Mouse (Mus musculus): ENCODE results near the gene Srpr. TPM values are rescaled to one million over a fixed set of nuclear protein-coding genes. Genes with fewer than 3 reads are reported as not detected.

Srpr gene
- total and polyA plus RNA-seq, 3 experiments: 47.4 to 167 (median 157) TPM

DNA sequence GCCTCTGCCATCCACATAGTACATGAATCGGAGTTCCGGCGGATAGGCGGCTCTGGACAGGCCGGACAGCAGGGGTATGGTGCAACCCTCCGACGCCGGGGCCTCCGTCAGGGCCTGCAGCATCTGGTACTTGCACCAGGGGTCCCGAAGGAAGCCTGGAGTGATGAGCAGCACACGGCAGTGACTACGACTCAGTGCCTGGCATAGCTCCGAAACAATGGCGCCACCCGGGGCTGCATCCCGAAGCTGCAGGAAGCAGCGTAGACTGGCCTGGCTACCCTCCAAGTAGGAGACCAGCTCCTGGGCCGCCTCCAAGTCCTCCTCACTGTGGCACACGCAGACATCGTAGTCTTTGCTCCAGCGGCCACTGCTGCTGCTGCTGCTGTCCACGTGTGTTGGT lies 11.3 kb upstream of the Srpr start:
- DNase-seq: peak; percentile 42

- no peak for DNase-seq
Observed at GRCm38 (mm10) chr9:35192983-35193542, 6.9 kb upstream of the Srpr start.

- no peak for DNase-seq
Observed at GRCm38 (mm10) chr9:35194048-35194447, 5.9 kb upstream of the Srpr start.

GRCm38 (mm10) chr9:35197625-35198024 lies 2.4 kb upstream of the Srpr start:
- DNase-seq: no peak

GRCm38 (mm10) chr9:35198351-35198750 lies 1.6 kb upstream of the Srpr start:
- no peak for DNase-seq

GRCm38 (mm10) chr9:35198945-35199771 lies 817 bp upstream of the Srpr start:
- DNase-seq: no peak

DNA sequence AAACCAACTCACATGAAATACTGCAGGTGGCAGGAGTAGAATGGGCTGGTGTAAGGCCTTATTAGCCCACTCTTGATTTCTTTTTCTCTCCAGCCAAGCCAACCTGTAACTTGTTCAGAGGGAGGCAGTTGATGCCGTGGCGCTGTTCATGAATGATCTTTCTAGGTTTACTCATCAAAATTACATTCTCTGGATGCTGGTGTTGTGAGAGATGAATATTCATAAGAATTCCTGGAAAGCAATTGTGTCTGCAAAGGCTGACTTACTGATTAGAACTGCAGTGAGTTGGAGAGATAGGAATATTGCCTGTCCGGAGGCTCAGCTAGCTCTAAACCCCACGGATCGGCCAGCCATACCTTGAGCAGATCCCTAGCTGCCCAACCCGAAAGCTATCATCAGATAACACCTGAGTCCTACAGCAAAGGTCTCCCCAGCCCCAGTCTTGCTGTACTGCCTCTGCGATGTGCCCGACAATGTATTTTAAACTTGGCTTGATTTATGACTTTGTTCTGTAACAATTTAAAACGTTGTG lies 620 bp downstream of the Srpr start:
- no peak for DNase-seq

- DNase-seq: no peak
Observed at GRCm38 (mm10) chr9:35203536-35203935, 3.6 kb downstream of the Srpr start.

GRCm38 (mm10) chr9:35204421-35204820 lies 4.4 kb downstream of the Srpr start:
- DNase-seq: no peak

GRCm38 (mm10) chr9:35210542-35211474 lies 10.8 kb downstream of the Srpr start, which contains the start of gene Foxred1:
Gene Foxred1 (minus strand): TSS chr9:35211055.
- DNase-seq: peak; percentile 99

GRCm38 (mm10) chr9:35211573-35212511 lies 11.9 kb downstream of the Srpr start:
- no peak for DNase-seq

GRCm38 (mm10) chr9:35217963-35218362 lies 18.0 kb downstream of the Srpr start:
- DNase-seq: no peak

GRCm38 (mm10) chr9:35223466-35223865 lies 23.5 kb downstream of the Srpr start:
- DNase-seq: no peak

DNA sequence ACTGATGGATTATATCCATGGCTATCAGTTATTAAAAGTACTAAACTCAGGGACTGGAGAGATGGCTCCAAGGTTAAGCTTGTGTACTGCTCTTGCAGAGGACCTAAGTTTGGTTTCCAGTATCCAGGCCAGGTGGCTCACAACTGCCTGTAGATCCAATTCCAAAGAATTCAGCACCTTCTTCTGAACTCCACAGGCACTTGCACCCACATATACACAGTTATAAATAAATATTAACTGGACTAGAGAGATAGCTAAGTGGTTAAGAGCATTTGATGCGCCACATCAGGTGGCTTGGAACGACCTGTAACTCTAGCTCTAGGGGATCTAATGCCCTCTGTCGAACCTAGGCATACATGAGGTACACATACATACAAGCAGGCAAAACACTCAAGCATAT lies 28.7 kb downstream of the Srpr start:
- no peak for DNase-seq

- DNase-seq: no peak
Observed at GRCm38 (mm10) chr9:35235996-35236395, 36.0 kb downstream of the Srpr start.

DNA sequence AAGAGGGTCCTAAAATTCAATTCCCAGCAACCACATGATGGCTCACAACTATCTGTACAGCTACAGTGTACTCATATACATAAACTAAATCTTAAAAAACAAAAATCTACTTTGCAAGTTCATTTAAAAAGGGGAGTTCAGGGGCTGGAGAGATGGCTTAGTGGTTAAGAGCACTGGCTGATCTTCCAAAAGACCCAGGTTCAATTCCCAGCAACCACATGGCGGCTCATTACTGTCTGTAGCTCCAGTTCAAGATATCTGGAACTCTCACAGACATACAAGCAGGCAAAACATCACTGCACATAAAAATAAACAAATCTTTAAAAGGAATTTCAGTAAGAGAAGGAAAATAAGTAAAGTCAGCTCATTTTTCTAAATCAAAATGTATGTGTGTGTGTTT lies 38.4 kb downstream of the Srpr start:
- DNase-seq: no peak

DNA sequence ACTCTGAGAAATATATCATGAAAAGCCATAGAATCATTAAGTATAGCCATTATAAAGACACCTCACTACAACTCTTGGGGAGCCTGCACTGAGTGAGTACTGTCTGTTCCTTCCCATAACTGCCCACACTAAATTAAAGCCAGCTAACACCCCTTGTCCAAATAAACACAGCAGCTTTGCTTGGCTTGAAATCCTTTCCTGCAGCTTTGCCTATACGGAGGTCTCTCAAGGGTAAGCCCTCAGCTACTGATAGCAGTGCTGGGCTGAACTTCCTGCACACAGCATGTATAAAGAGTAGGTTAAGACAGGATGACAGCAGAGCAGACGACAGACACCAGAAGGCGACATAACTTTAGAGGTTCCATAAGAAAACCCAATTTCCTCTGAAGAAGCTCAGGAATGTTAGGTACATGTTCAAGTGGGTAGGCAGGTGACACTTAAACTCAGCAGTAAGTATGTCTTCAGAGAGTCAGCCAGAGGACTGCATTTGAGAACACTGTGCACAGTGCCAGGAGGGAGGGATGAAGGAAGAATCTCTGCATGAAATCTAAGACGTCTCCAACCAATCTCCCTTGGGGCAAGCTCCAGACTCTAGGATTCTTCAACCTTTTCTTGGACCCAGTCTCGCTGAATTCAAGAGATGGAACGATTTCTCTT lies 39.1 kb downstream of the Srpr start:
- DNase-seq: no peak

GRCm38 (mm10) chr9:35239734-35240133 lies 39.8 kb downstream of the Srpr start:
- DNase-seq: no peak

GRCm38 (mm10) chr9:35247405-35247804 lies 47.4 kb downstream of the Srpr start:
- no peak for DNase-seq

GRCm38 (mm10) chr9:35249476-35249875 lies 49.5 kb downstream of the Srpr start:
- no peak for DNase-seq

GRCm38 (mm10) chr9:35257365-35257764 lies 57.4 kb downstream of the Srpr start:
- DNase-seq: no peak
